Mouse (Mus musculus) embryonic fibroblast, embryonic 13.5 days (primary cell): ENCODE data around the gene Ptprt.

Source experiments
- CTCF ChIP-seq: IDR thresholded peaks from 2 replicates; pipeline ENCODE4 v1.5.1; 2011; ENCODE audit warnings: mild to moderate bottlenecking, control low read depth, low read length, moderate library complexity, borderline replicate concordance; ENCODE audit not compliant: insufficient read depth
- POLR2A ChIP-seq: IDR thresholded peaks from 2 replicates; pipeline ENCODE4 v1.6.1; 2011; ENCODE audit warnings: low read depth, mild to moderate bottlenecking, control low read depth, low read length, moderate library complexity

GRCm38 (mm10) chr2:161552011-161552410 lies 1108.9 kb downstream of the Ptprt start:
- TF ChIP-seq CTCF (no peak), POLR2A (no peak)
